Mouse (Mus musculus): Measurements from ENCODE around the gene Mfap5.
"Not testable (repeated sequence)": the region's sequence is repeated elsewhere in the genome, so short reads cannot be mapped to it uniquely, and the experiment has no call there.

The Mfap5 gene

GRCm38 (mm10) chr6:122512914-122513878 is 7.6 kb downstream of the Mfap5 start:
- no peak for DNase-seq (ENCODE audit: low read depth, low spot score)

GRCm38 (mm10) chr6:122514312-122514711 is 8.7 kb downstream of the Mfap5 start:
- no peak for DNase-seq (ENCODE audit: low read depth, low spot score)

GRCm38 (mm10) chr6:122515762-122516161 is 10.1 kb downstream of the Mfap5 start:
- DNase-seq (ENCODE audit: low read depth, low spot score), result not testable (repeated sequence)

GRCm38 (mm10) chr6:122517668-122518067 is 12.0 kb downstream of the Mfap5 start:
- no peak for DNase-seq (ENCODE audit: low read depth, low spot score)

- no peak for DNase-seq (ENCODE audit: low read depth, low spot score)
Measured at GRCm38 (mm10) chr6:122519384-122519783, 13.7 kb downstream of the Mfap5 start.

- peak; percentile 82 for DNase-seq (ENCODE audit: low read depth, low spot score)
Measured at GRCm38 (mm10) chr6:122522595-122522994, 16.9 kb downstream of the Mfap5 start.

- DNase-seq (ENCODE audit: low read depth, low spot score), result no peak
Measured at GRCm38 (mm10) chr6:122523289-122523688, 17.6 kb downstream of the Mfap5 start.

GRCm38 (mm10) chr6:122527596-122527995 is 22.0 kb downstream of the Mfap5 start:
- DNase-seq (ENCODE audit: low read depth, low spot score), result no peak

- no peak for DNase-seq (ENCODE audit: low read depth, low spot score)
Measured at GRCm38 (mm10) chr6:122528136-122528535, 22.5 kb downstream of the Mfap5 start.

GRCm38 (mm10) chr6:122531466-122532174 is 26.0 kb downstream of the Mfap5 start:
- DNase-seq (ENCODE audit: low read depth, low spot score), result no peak

- peak; percentile 83 for DNase-seq (ENCODE audit: low read depth, low spot score)
Measured at GRCm38 (mm10) chr6:122532883-122533302, 27.2 kb downstream of the Mfap5 start.

GRCm38 (mm10) chr6:122534032-122534431 is 28.4 kb downstream of the Mfap5 start:
- DNase-seq (ENCODE audit: low read depth, low spot score), result no peak

- no peak for DNase-seq (ENCODE audit: low read depth, low spot score)
Measured at GRCm38 (mm10) chr6:122539564-122539963, 33.9 kb downstream of the Mfap5 start.

- not testable (repeated sequence) for DNase-seq (ENCODE audit: low read depth, low spot score)
Measured at GRCm38 (mm10) chr6:122542459-122542858, 36.8 kb downstream of the Mfap5 start.

GRCm38 (mm10) chr6:122543574-122543973 is 37.9 kb downstream of the Mfap5 start:
- no peak for DNase-seq (ENCODE audit: low read depth, low spot score)

- DNase-seq (ENCODE audit: low read depth, low spot score), result no peak
Measured at GRCm38 (mm10) chr6:122544672-122545071, 39.0 kb downstream of the Mfap5 start.

- no peak for DNase-seq (ENCODE audit: low read depth, low spot score)
Measured at GRCm38 (mm10) chr6:122545289-122545882, 39.7 kb downstream of the Mfap5 start.

- DNase-seq (ENCODE audit: low read depth, low spot score), result no peak
Measured at GRCm38 (mm10) chr6:122545948-122546347, 40.3 kb downstream of the Mfap5 start.

GRCm38 (mm10) chr6:122553606-122554005 is 48.0 kb downstream of the Mfap5 start, which contains the start of gene Aicda:
Gene Aicda, plus strand, starts transcription at chr6:122553801.
- DNase-seq (ENCODE audit: low read depth, low spot score), result no peak

- DNase-seq (ENCODE audit: low read depth, low spot score), result no peak
Measured at GRCm38 (mm10) chr6:122554102-122554501, 48.5 kb downstream of the Mfap5 start.

GRCm38 (mm10) chr6:122555266-122555665 is 49.6 kb downstream of the Mfap5 start:
- no peak for DNase-seq (ENCODE audit: low read depth, low spot score)

GRCm38 (mm10) chr6:122556959-122557561 is 51.4 kb downstream of the Mfap5 start:
- peak; percentile 47 for DNase-seq (ENCODE audit: low read depth, low spot score)

Measured in WW6 (cell line).